Mouse (Mus musculus): ENCODE data around the gene Dmrt2.
A peak's percentile ranks its signal among the peaks of the same experiment; 100 is the strongest.

Dmrt2 gene

GRCm38 (mm10) chr19:25698850-25699249 lies 26.6 kb downstream of the Dmrt2 start:
- no peak for DNase-seq

- peak; percentile 41 for DNase-seq
Measured at GRCm38 (mm10) chr19:25713382-25713781, 41.2 kb downstream of the Dmrt2 start.

GRCm38 (mm10) chr19:25714927-25715326 lies 42.7 kb downstream of the Dmrt2 start:
- no peak for DNase-seq

GRCm38 (mm10) chr19:25722616-25723015 lies 50.4 kb downstream of the Dmrt2 start:
- no peak for DNase-seq

Data from right cerebral cortex, postnatal 25 days (tissue).